Mouse (Mus musculus): Measurements from ENCODE around the gene Asb6.

Gene Asb6

GRCm38 (mm10) chr2:30799456-30799855 is 30.7 kb downstream of the Asb6 start:
- in situ Hi-C loops (cut with MboI, MseI) = no loop called here

GRCm38 (mm10) chr2:30796382-30796781 is 33.8 kb downstream of the Asb6 start:
- in situ Hi-C loops (cut with MboI, MseI) = no loop called here

GRCm38 (mm10) chr2:30795889-30796275 is 34.3 kb downstream of the Asb6 start:
- in situ Hi-C loops (cut with MboI, MseI) = no loop called here

- in situ Hi-C loops (cut with MboI, MseI) = no loop called here
These were observed 34.8 kb downstream of the Asb6 start for GRCm38 (mm10) chr2:30795271-30795888.

- in situ Hi-C loops (cut with MboI, MseI) = loop anchor here (5.0 kb wide), 1 partner anchor 352 kb away; no protein-coding TSS in a partner anchor
These were observed 35.7 kb downstream of the Asb6 start for GRCm38 (mm10) chr2:30794179-30795108.

- in situ Hi-C loops (cut with MboI, MseI) = loop anchor here (5.0 kb wide), 1 partner anchor 350 kb away; no protein-coding TSS in a partner anchor
These were observed 38.1 kb downstream of the Asb6 start for GRCm38 (mm10) chr2:30792061-30792460.

GRCm38 (mm10) chr2:30787466-30787865 is 42.7 kb downstream of the Asb6 start:
- in situ Hi-C loops (cut with MboI, MseI) = no loop called here

- in situ Hi-C loops (cut with MboI, MseI) = no loop called here
These were observed 45.8 kb downstream of the Asb6 start for GRCm38 (mm10) chr2:30784078-30784994.

- in situ Hi-C loops (cut with MboI, MseI) = no loop called here
These were observed 46.8 kb downstream of the Asb6 start for GRCm38 (mm10) chr2:30783346-30783745.

GRCm38 (mm10) chr2:30782312-30783290 is 47.5 kb downstream of the Asb6 start:
- in situ Hi-C loops (cut with MboI, MseI) = no loop called here

GRCm38 (mm10) chr2:30779241-30779640 is 50.9 kb downstream of the Asb6 start:
- in situ Hi-C loops (cut with MboI, MseI) = loop anchor here (5.0 kb wide), 1 partner anchor 52 kb away; no protein-coding TSS in a partner anchor

GRCm38 (mm10) chr2:30778235-30778634 is 51.9 kb downstream of the Asb6 start:
- in situ Hi-C loops (cut with MboI, MseI) = loop anchor here (5.0 kb wide), 1 partner anchor 51 kb away; no protein-coding TSS in a partner anchor

GRCm38 (mm10) chr2:30777266-30777665 is 52.9 kb downstream of the Asb6 start:
- in situ Hi-C loops (cut with MboI, MseI) = loop anchor here (5.0 kb wide), 1 partner anchor 50 kb away; no protein-coding TSS in a partner anchor

- in situ Hi-C loops (cut with MboI, MseI) = loop anchor here (5.0 kb wide), 1 partner anchor 49 kb away; no protein-coding TSS in a partner anchor
These were observed 54.2 kb downstream of the Asb6 start for GRCm38 (mm10) chr2:30775955-30776354.

GRCm38 (mm10) chr2:30773313-30774005 is 56.7 kb downstream of the Asb6 start:
- in situ Hi-C loops (cut with MboI, MseI) = no loop called here
